Mouse (Mus musculus) intestine, embryonic 15.5 days (tissue): Measurements from ENCODE around the gene Iqce. TPM values are rescaled to one million over a fixed set of nuclear protein-coding genes. Genes with fewer than 3 reads are reported as not detected.
A peak's percentile ranks its signal among the peaks of the same experiment; 100 is the strongest.

Experiments
- ATAC-seq: fragments of 200-750 bp; cut with Nextera tagmentation; 2 replicates; pipeline ENCODE4 v1.8.0; 2017; ENCODE audit warnings: moderate TSS enrichment, moderate library complexity
- H3K27ac ChIP-seq: fragments of 300-500 bp; sonication (generic); 2 replicates; pipeline ENCODE4 v1.5.1; 2015; ENCODE audit warnings: mild to moderate bottlenecking, inconsistent platforms
- H3K27me3 ChIP-seq: fragments of 300-500 bp; sonication (generic); replicated peaks from 2 replicates; pipeline ENCODE4 v1.6.1; 2015; ENCODE audit warnings: inconsistent platforms
- H3K36me3 ChIP-seq: fragments of 300-500 bp; sonication (generic); 2 replicates; pipeline ENCODE4 v1.6.1; 2015; ENCODE audit warnings: inconsistent platforms
- H3K4me1 ChIP-seq: fragments of 300-500 bp; sonication (generic); replicated peaks from 2 replicates; pipeline ENCODE4 v1.6.1; 2015; ENCODE audit warnings: inconsistent platforms
- H3K4me2 ChIP-seq: fragments of 300-500 bp; sonication (generic); replicated peaks from 2 replicates; pipeline ENCODE4 v1.6.1; 2015; ENCODE audit warnings: mild to moderate bottlenecking, inconsistent platforms
- H3K4me3 ChIP-seq: fragments of 300-500 bp; sonication (generic); replicated peaks from 2 replicates; pipeline ENCODE4 v1.5.1; 2015; ENCODE audit warnings: inconsistent platforms
- H3K9ac ChIP-seq: fragments of 300-500 bp; sonication (generic); 2 replicates; pipeline ENCODE4 v1.6.1; 2015; ENCODE audit warnings: inconsistent platforms
- H3K9me3 ChIP-seq: fragments of 300-500 bp; sonication (generic); 2 replicates; pipeline ENCODE4 v1.6.1; 2016; ENCODE audit warnings: inconsistent platforms
- WGBS: fragments of 180-500 bp; shearing (Covaris S2); methylation state at CpG from one replicate; pipeline ENCODE4 v1.1.7; 2015; 5-methylcytosine and 5-hydroxymethylcytosine counted together
- polyA plus RNA-seq: library from polyadenylated mRNA; unstranded; fragments of >200 nt; fragmentation: Nextera tagmentation; extraction: Ambion mirVana; gene quantifications from 2 replicates; pipeline ENCODE4 v1.2.1, GENCODE M21; 2015

Gene Iqce
- polyA plus RNA-seq, 1 experiment from 2014 or later: 18.8 TPM

DNA sequence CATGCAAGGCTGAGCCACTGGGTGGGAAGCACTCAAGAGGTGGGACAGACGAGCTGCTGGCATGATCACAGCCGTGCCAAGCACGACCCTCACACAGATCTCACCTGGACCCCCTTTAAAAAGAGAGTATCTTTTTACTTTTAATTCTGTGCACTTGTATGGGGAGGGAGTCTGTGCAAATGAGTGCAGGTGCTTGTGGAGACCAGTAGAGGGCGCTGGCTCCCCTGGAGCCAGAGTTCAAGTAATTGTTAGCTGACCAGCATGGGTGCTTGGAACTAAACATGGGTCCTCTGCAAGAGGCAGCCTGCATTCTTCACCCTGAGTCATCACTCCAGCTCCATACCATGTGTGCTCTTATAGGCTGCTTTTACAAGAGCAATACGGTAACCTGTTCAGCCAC, 74.6 kb downstream of the Iqce start:
- Histone ChIP-seq H3K27me3 (no peaks in the 10 kb centered on the region), H3K4me1 (peaks cover 9% of the 10 kb centered on the region), H3K36me3 (peaks cover 78% of the 10 kb centered on the region), H3K4me2 (no peak overlapping the region), H3K9ac (no peak overlapping the region), H3K4me3 (no peak overlapping the region), H3K27ac (no peak overlapping the region), H3K9me3 (no peaks in the 10 kb centered on the region)
- ATAC-seq: no peak
- 95% methylated on average over 5 of the region's 5 CpGs for WGBS

- ATAC-seq: no peak
Observed at GRCm38 (mm10) chr5:140624961-140625360, 77.2 kb downstream of the Iqce start.

GRCm38 (mm10) chr5:140624238-140624637, 77.9 kb downstream of the Iqce start:
- 78% methylated on average over 5 of the region's 5 CpGs for WGBS
- H3K4me1 ChIP-seq: peaks cover 9% of the 10 kb centered on the region
- H3K4me3 ChIP-seq: no peak overlapping the region
- H3K9ac ChIP-seq: no peak overlapping the region
- no peak overlapping the region for H3K4me2 ChIP-seq
- peaks cover 59% of the 10 kb centered on the region for H3K36me3 ChIP-seq
- H3K27me3 ChIP-seq: no peaks in the 10 kb centered on the region
- H3K9me3 ChIP-seq: no peaks in the 10 kb centered on the region
- H3K27ac ChIP-seq: no peak overlapping the region
- ATAC-seq: peak; percentile 70

More at GRCm38 (mm10) chr5:140624961-140625360, 77.2 kb downstream of the Iqce start:
- peaks cover 9% of the 10 kb centered on the region for H3K4me1 ChIP-seq
- peaks cover 66% of the 10 kb centered on the region for H3K36me3 ChIP-seq
- no peaks in the 10 kb centered on the region for H3K9me3 ChIP-seq
- H3K4me3 ChIP-seq: no peak overlapping the region
- H3K27ac ChIP-seq: no peak overlapping the region
- no peak overlapping the region for H3K9ac ChIP-seq
- WGBS: 91% methylated on average over 13 of the region's 13 CpGs
- H3K4me2 ChIP-seq: no peak overlapping the region
- H3K27me3 ChIP-seq: no peaks in the 10 kb centered on the region

- H3K9me3 ChIP-seq: no peaks in the 10 kb centered on the region
- H3K27ac ChIP-seq: 0 out of 2 replicates have a peak overlapping the region, but pooled peaks have one; percentile 5
- ATAC-seq: no peak
- 79% methylated on average over 4 of the region's 4 CpGs for WGBS
- no peak overlapping the region for H3K4me2 ChIP-seq
- H3K9ac ChIP-seq: no peak overlapping the region
- H3K4me3 ChIP-seq: no peak overlapping the region
- no peaks in the 10 kb centered on the region for H3K27me3 ChIP-seq
- peaks cover 54% of the 10 kb centered on the region for H3K36me3 ChIP-seq
- peaks cover 9% of the 10 kb centered on the region for H3K4me1 ChIP-seq
Observed at GRCm38 (mm10) chr5:140623791-140624190, 78.4 kb downstream of the Iqce start.

- no peak for ATAC-seq
- peaks cover 9% of the 10 kb centered on the region for H3K4me1 ChIP-seq
- no peak overlapping the region for H3K9ac ChIP-seq
- H3K36me3 ChIP-seq: peaks cover 48% of the 10 kb centered on the region
- no peaks in the 10 kb centered on the region for H3K27me3 ChIP-seq
- H3K27ac ChIP-seq: no peak overlapping the region
- WGBS: 93% methylated on average over 23 of the region's 23 CpGs
- H3K4me2 ChIP-seq: no peak overlapping the region
- no peak overlapping the region for H3K4me3 ChIP-seq
- H3K9me3 ChIP-seq: no peaks in the 10 kb centered on the region
Observed at GRCm38 (mm10) chr5:140622978-140623670, 79.1 kb downstream of the Iqce start.

GRCm38 (mm10) chr5:140621517-140621916, 80.7 kb downstream of the Iqce start:
- H3K9me3 ChIP-seq: no peaks in the 10 kb centered on the region
- H3K27ac ChIP-seq: no peak overlapping the region
- H3K36me3 ChIP-seq: peaks cover 32% of the 10 kb centered on the region
- H3K9ac ChIP-seq: no peak overlapping the region
- H3K27me3 ChIP-seq: no peaks in the 10 kb centered on the region
- 68% methylated on average over 10 of the region's 10 CpGs for WGBS
- H3K4me3 ChIP-seq: no peak overlapping the region
- H3K4me2 ChIP-seq: no peak overlapping the region
- peaks cover 11% of the 10 kb centered on the region for H3K4me1 ChIP-seq
- ATAC-seq: no peak

- ATAC-seq: no peak
- 75% methylated on average over 9 of the region's 9 CpGs for WGBS
Observed at GRCm38 (mm10) chr5:140621092-140621491, 81.1 kb downstream of the Iqce start.

GRCm38 (mm10) chr5:140619895-140620736, 82.1 kb downstream of the Iqce start:
- Histone ChIP-seq H3K9ac (no peak overlapping the region), H3K9me3 (no peaks in the 10 kb centered on the region), H3K27me3 (no peaks in the 10 kb centered on the region), H3K4me3 (no peak overlapping the region), H3K27ac (no peak overlapping the region), H3K36me3 (peaks cover 23% of the 10 kb centered on the region), H3K4me1 (peaks cover 13% of the 10 kb centered on the region), H3K4me2 (no peak overlapping the region)
- peak; percentile 11 for ATAC-seq
- 51% methylated on average over 7 of the region's 7 CpGs for WGBS

More at GRCm38 (mm10) chr5:140621092-140621491, 81.1 kb downstream of the Iqce start:
- H3K9ac ChIP-seq: no peak overlapping the region
- H3K4me2 ChIP-seq: no peak overlapping the region
- peaks cover 27% of the 10 kb centered on the region for H3K36me3 ChIP-seq
- H3K4me1 ChIP-seq: peaks cover 13% of the 10 kb centered on the region
- H3K4me3 ChIP-seq: no peak overlapping the region
- no peak overlapping the region for H3K27ac ChIP-seq
- H3K9me3 ChIP-seq: no peaks in the 10 kb centered on the region
- H3K27me3 ChIP-seq: no peaks in the 10 kb centered on the region

GRCm38 (mm10) chr5:140619151-140619771, 82.9 kb downstream of the Iqce start:
- Histone ChIP-seq H3K9me3 (no peaks in the 10 kb centered on the region), H3K4me2 (no peak overlapping the region), H3K36me3 (peaks cover 17% of the 10 kb centered on the region), H3K27ac (no peak overlapping the region), H3K9ac (no peak overlapping the region), H3K27me3 (no peaks in the 10 kb centered on the region), H3K4me1 (peaks cover 10% of the 10 kb centered on the region; the same call in 1 of the 2 replicates), H3K4me3 (no peak overlapping the region)
- 20% methylated on average over 6 of the region's 6 CpGs for WGBS
- ATAC-seq: peak; percentile 29; the same call in 1 of the 2 replicates

- no peak overlapping the region for H3K27ac ChIP-seq
- no peak for ATAC-seq
Observed at GRCm38 (mm10) chr5:140617714-140618113, 84.5 kb downstream of the Iqce start.

DNA sequence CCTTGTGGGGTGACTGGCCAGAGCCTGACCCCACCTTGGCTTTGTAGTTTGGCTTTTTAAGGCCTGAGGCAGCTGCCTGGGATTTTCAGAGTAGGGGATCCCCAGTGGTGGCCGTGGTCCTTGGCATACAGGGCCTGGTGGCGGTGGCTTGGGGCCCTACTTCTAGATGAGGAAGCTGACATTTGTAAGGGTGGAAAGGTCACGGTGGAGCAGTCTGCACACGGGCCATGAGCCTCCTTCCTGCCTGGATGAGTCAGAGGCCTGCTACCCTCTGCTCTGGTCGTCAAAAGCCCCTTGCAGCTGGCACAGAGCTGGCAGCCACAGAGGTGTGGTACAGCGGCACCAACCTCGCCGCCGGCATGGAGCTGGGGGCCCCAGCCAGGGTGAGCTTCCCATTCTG, 85.5 kb downstream of the Iqce start:
- WGBS: 58% methylated on average over 9 of the region's 9 CpGs
- ATAC-seq: no peak
- Histone ChIP-seq H3K27ac (peak overlapping the region; percentile 24; the same call in 1 of the 2 replicates), H3K9me3 (no peaks in the 10 kb centered on the region), H3K36me3 (peaks cover 3% of the 10 kb centered on the region; the same call in 1 of the 2 replicates), H3K9ac (no peak overlapping the region), H3K4me2 (no peak overlapping the region), H3K4me1 (peaks cover 22% of the 10 kb centered on the region), H3K4me3 (no peak overlapping the region), H3K27me3 (no peaks in the 10 kb centered on the region)

More at GRCm38 (mm10) chr5:140617714-140618113, 84.5 kb downstream of the Iqce start:
- no peak overlapping the region for H3K9ac ChIP-seq
- no peak overlapping the region for H3K4me3 ChIP-seq
- no peaks in the 10 kb centered on the region for H3K9me3 ChIP-seq
- H3K4me1 ChIP-seq: 0 out of 2 replicates have a peak, but pooled peaks cover 13% of the 10 kb centered on the region
- H3K4me2 ChIP-seq: no peak overlapping the region
- 74% methylated on average over 5 of the region's 5 CpGs for WGBS
- H3K36me3 ChIP-seq: peaks cover 7% of the 10 kb centered on the region; the same call in 1 of the 2 replicates
- H3K27me3 ChIP-seq: no peaks in the 10 kb centered on the region

GRCm38 (mm10) chr5:140616110-140616503, 86.1 kb downstream of the Iqce start:
- Histone ChIP-seq H3K27me3 (no peaks in the 10 kb centered on the region), H3K9ac (no peak overlapping the region), H3K36me3 (peaks cover 3% of the 10 kb centered on the region; the same call in 1 of the 2 replicates), H3K4me1 (peaks cover 27% of the 10 kb centered on the region), H3K27ac (peak overlapping the region; percentile 24; the same call in 1 of the 2 replicates), H3K9me3 (no peaks in the 10 kb centered on the region), H3K4me2 (no peak overlapping the region), H3K4me3 (no peak overlapping the region)
- ATAC-seq: no peak
- 85% methylated on average over 6 of the region's 6 CpGs for WGBS
